Mouse (Mus musculus) lung, postnatal 0 days (tissue): ENCODE data around the gene Lypd6. TPM values are rescaled to one million over a fixed set of nuclear protein-coding genes. Genes with fewer than 3 reads are reported as not detected.
A peak's percentile ranks its signal among the peaks of the same experiment; 100 is the strongest.

Source experiments
- ATAC-seq: fragments of 200-750 bp; cut with Nextera tagmentation; 2 replicates; pipeline ENCODE4 v1.8.0; 2017; ENCODE audit warnings: moderate library complexity
- DNase-seq: peaks from one replicate; pipeline ENCODE4 v3.0.0-alpha.2; 2016; ENCODE audit warnings: low spot score
- H3K27ac ChIP-seq: fragments of 300-500 bp; sonication (generic); 2 replicates; pipeline ENCODE4 v1.5.1; 2014; ENCODE audit warnings: antibody characterized with exemption, mild to moderate bottlenecking, low read length, mixed read lengths
- H3K27me3 ChIP-seq: fragments of 300-500 bp; sonication (generic); replicated peaks from 2 replicates; pipeline ENCODE4 v1.6.1; 2014; ENCODE audit warnings: low read length, mixed read lengths; ENCODE audit not compliant: insufficient read depth
- H3K36me3 ChIP-seq: fragments of 300-500 bp; sonication (generic); 2 replicates; pipeline ENCODE4 v1.6.1; 2014; ENCODE audit warnings: low read length, mixed read lengths; ENCODE audit not compliant: insufficient read depth
- H3K4me1 ChIP-seq: fragments of 300-500 bp; sonication (generic); 2 replicates; pipeline ENCODE4 v1.6.1; 2014; ENCODE audit warnings: antibody characterized with exemption, low read depth, low read length, mixed read lengths; ENCODE audit not compliant: insufficient read depth
- H3K4me2 ChIP-seq: fragments of 300-500 bp; sonication (generic); replicated peaks from 2 replicates; pipeline ENCODE4 v1.6.1; 2014; ENCODE audit warnings: low read depth, mild to moderate bottlenecking, low read length, moderate library complexity, mixed read lengths
- H3K4me3 ChIP-seq: fragments of 300-500 bp; sonication (generic); 2 replicates; pipeline ENCODE4 v1.5.1; 2014; ENCODE audit warnings: low read depth, low read length
- H3K9ac ChIP-seq: fragments of 300-500 bp; sonication (generic); replicated peaks from 2 replicates; pipeline ENCODE4 v1.6.1; 2014; ENCODE audit warnings: low read depth, mild to moderate bottlenecking
- H3K9me3 ChIP-seq: fragments of 300-500 bp; sonication (generic); 2 replicates; pipeline ENCODE4 v1.6.1; 2016; ENCODE audit warnings: low read length, mixed read lengths
- CTCF ChIP-seq: IDR thresholded peaks from 2 replicates; pipeline ENCODE4 v1.5.1; 2016; ENCODE audit warnings: antibody characterized with exemption, mild to moderate bottlenecking
- EP300 ChIP-seq: IDR thresholded peaks from 2 replicates; pipeline ENCODE4 v1.6.1; 2016; ENCODE audit warnings: antibody characterized with exemption, mild to moderate bottlenecking, control low read depth
- WGBS: fragments of 180-500 bp; shearing (Covaris S2); extraction: QIAGEN DNeasy Blood & Tissue Kit; methylation state at CpG from one replicate; pipeline ENCODE4 v1.1.7; 2014; 5-methylcytosine and 5-hydroxymethylcytosine counted together
- polyA plus RNA-seq: library from polyadenylated mRNA; unstranded; fragments of >200 nt; fragmentation: Nextera tagmentation; extraction: Ambion mirVana; gene quantifications from 2 replicates; pipeline ENCODE4 v1.2.1, GENCODE M21; 2015

Lypd6 gene
- polyA plus RNA-seq, 1 experiment from 2014 or later = 0.78 TPM

GRCm38 (mm10) chr2:50084746-50085145 lies 18.5 kb downstream of the Lypd6 start:
- no peak for TF ChIP-seq EP300
- no peak for TF ChIP-seq CTCF
- H3K27ac ChIP-seq = no peak overlapping the region
- no peak overlapping the region for H3K4me2 ChIP-seq
- no peaks in the 10 kb centered on the region for H3K36me3 ChIP-seq
- DNase-seq = no peak
- no peak overlapping the region for H3K9ac ChIP-seq
- WGBS = 64% methylated on average over 3 of the region's 3 CpGs
- no peaks in the 10 kb centered on the region for H3K4me1 ChIP-seq
- ATAC-seq = no peak
- no peaks in the 10 kb centered on the region for H3K9me3 ChIP-seq
- no peaks in the 10 kb centered on the region for H3K27me3 ChIP-seq
- H3K4me3 ChIP-seq = no peak overlapping the region

GRCm38 (mm10) chr2:50087761-50088160 lies 21.5 kb downstream of the Lypd6 start:
- Histone ChIP-seq H3K9ac (no peak overlapping the region), H3K4me2 (no peak overlapping the region), H3K36me3 (no peaks in the 10 kb centered on the region), H3K4me3 (no peak overlapping the region), H3K27ac (no peak overlapping the region), H3K27me3 (no peaks in the 10 kb centered on the region), H3K9me3 (no peaks in the 10 kb centered on the region), H3K4me1 (no peaks in the 10 kb centered on the region)
- no peak for ATAC-seq
- WGBS = 77% methylated on average over 3 of the region's 3 CpGs
- no peak for DNase-seq
- no peak for TF ChIP-seq CTCF
- no peak for TF ChIP-seq EP300

- Histone ChIP-seq H3K9ac (no peak overlapping the region), H3K4me3 (no peak overlapping the region), H3K36me3 (no peaks in the 10 kb centered on the region), H3K27ac (no peak overlapping the region), H3K4me2 (no peak overlapping the region), H3K9me3 (no peaks in the 10 kb centered on the region), H3K27me3 (no peaks in the 10 kb centered on the region), H3K4me1 (no peaks in the 10 kb centered on the region)
- 39% methylated on average over 3 of the region's 3 CpGs for WGBS
- no peak for TF ChIP-seq EP300
- DNase-seq (no peak), ATAC-seq (no peak)
Observed at GRCm38 (mm10) chr2:50096336-50096735, 30.1 kb downstream of the Lypd6 start.

GRCm38 (mm10) chr2:50100364-50101151 lies 34.3 kb downstream of the Lypd6 start:
- Histone ChIP-seq H3K27ac (no peak overlapping the region), H3K36me3 (no peaks in the 10 kb centered on the region), H3K4me2 (no peak overlapping the region), H3K9me3 (no peaks in the 10 kb centered on the region), H3K27me3 (no peaks in the 10 kb centered on the region), H3K4me1 (no peaks in the 10 kb centered on the region), H3K4me3 (no peak overlapping the region), H3K9ac (no peak overlapping the region)
- TF ChIP-seq EP300 = no peak
- TF ChIP-seq CTCF = no peak
- WGBS = 29% methylated on average over 9 of the region's 9 CpGs
- ATAC-seq (no peak), DNase-seq (no peak)

GRCm38 (mm10) chr2:50101152-50101450 lies 34.9 kb downstream of the Lypd6 start:
- DNase-seq (no peak), ATAC-seq (no peak)
- H3K27ac ChIP-seq = no peak overlapping the region
- no peak overlapping the region for H3K4me3 ChIP-seq
- H3K4me2 ChIP-seq = no peak overlapping the region
- H3K36me3 ChIP-seq = no peaks in the 10 kb centered on the region
- TF ChIP-seq EP300 (no peak), CTCF (no peak)
- WGBS = 69% methylated on average over 1 of the region's 1 CpGs
- no peaks in the 10 kb centered on the region for H3K27me3 ChIP-seq
- no peaks in the 10 kb centered on the region for H3K9me3 ChIP-seq
- no peak overlapping the region for H3K9ac ChIP-seq
- H3K4me1 ChIP-seq = no peaks in the 10 kb centered on the region

GRCm38 (mm10) chr2:50103850-50104503 lies 37.7 kb downstream of the Lypd6 start:
- peak; percentile 36 for DNase-seq
- H3K4me2 ChIP-seq = no peak overlapping the region
- no peaks in the 10 kb centered on the region for H3K4me1 ChIP-seq
- no peak overlapping the region for H3K9ac ChIP-seq
- 39% methylated on average over 7 of the region's 7 CpGs for WGBS
- H3K4me3 ChIP-seq = no peak overlapping the region
- H3K27me3 ChIP-seq = no peaks in the 10 kb centered on the region
- no peak for TF ChIP-seq EP300
- TF ChIP-seq CTCF = no peak
- H3K9me3 ChIP-seq = no peaks in the 10 kb centered on the region
- H3K27ac ChIP-seq = no peak overlapping the region
- ATAC-seq = 0 out of 2 replicates have a peak, but pooled peaks have one; percentile 26
- no peaks in the 10 kb centered on the region for H3K36me3 ChIP-seq
